Mouse (Mus musculus) E14TG2a.4 (cell line): Measurements from ENCODE around the gene Krt18.

Source experiments
- CTCF ChIP-seq: conservative IDR thresholded peaks from 2 replicates; pipeline ENCODE4 v1.5.1; 2014; ENCODE audit warnings: low read length
- POU5F1 ChIP-seq: IDR thresholded peaks from 2 replicates; pipeline ENCODE4 v1.6.1; 2014; ENCODE audit warnings: low read length, borderline replicate concordance

GRCm38 (mm10) chr15:102074876-102075585 is 47.1 kb downstream of the Krt18 start:
- TF ChIP-seq CTCF = no peak
- TF ChIP-seq POU5F1 = no peak
